Mouse (Mus musculus) left cerebral cortex, adult 11 months (tissue): Measurements from ENCODE around the gene Gm10436.
"Not testable (repeated sequence)": the region's sequence is repeated elsewhere in the genome, so short reads cannot be mapped to it uniquely, and the experiment has no call there.

ENCODE experiments used
- DNase-seq: peaks from one replicate; pipeline ENCODE4 v3.0.0; 2022; ENCODE audit warnings: low spot score

Gene Gm10436

DNA sequence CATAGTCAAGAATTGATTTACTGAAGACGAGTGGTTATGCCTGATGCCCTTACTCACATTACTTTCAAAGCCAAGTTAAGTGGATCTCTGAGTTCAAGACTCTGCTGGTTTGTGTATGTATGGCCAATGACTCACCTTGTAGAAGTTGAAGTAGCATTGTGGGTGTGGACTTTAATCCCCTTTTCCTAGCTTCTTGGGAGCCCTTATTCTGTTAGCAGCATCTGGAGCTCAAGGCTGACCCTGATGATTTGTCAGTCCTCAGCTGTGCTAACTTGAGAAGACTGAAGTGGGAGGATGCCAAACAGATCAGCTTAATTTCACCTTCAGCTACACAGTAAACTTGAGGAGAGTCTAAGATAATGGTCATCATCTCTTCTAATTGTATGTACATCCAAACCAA, at the start of gene Gm10436:
Gm10436 (minus strand) TSS at position 101 of the 400 bp plus-strand sequence.
- DNase-seq, result not testable (repeated sequence)

DNA sequence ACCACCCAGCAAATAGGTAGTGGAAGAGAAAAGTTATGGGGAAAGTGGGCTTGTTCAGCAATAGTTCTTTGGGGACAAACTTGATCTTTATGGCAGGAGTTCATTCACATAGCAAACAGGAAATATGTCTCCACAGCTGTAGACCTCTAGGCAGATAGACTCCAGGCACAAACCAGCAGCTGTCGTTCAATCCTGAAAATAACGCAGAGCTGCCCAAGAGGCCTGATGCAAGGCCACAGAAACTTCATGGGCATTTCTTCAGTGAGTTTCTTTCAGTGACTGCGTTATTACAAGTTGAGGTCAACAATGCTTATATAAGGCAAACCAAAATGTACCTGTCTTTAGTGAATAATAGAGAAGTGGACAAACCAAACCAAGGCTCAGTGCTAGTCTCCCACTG, 37.5 kb upstream of the Gm10436 start:
- DNase-seq, result no peak

DNA sequence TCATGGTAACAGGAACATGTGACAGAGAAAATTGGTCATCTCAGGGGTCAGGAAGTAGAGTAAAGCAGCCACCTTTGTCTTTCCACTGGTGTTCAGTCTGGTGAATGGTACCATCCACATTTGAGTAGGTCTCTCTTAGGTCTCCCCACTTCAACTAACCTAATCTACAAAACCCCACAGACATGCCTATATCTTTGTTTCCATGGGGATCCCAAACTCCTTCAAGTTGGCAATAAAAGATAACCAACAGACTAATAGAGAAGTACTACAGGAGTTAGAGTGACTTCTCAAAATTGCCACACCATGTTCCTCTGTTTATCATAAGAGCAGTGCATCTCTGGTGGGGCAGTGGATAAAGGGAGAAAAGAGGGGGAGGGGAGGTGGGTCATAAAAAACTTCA, 36.2 kb upstream of the Gm10436 start:
- DNase-seq, result not testable (repeated sequence)

DNA sequence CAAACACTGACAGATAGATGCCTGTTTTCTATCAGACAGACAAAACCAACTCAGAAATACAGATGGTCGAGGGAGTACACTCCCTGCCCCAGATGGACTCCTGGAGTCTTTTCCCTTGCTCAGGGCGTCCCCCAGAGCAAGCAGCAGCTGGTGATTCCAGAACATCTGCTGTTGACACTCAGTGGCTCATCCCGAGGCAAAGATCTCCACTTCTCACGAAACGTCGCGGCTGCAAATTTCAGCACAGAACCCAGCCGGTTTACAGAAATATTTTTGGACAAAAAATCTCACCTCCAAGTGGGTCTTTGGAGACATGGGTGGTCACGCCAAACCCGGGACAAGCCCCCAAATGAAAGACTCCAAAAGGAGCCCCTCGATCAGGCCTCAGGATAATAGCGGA, 32.7 kb upstream of the Gm10436 start:
- DNase-seq, result no peak

DNA sequence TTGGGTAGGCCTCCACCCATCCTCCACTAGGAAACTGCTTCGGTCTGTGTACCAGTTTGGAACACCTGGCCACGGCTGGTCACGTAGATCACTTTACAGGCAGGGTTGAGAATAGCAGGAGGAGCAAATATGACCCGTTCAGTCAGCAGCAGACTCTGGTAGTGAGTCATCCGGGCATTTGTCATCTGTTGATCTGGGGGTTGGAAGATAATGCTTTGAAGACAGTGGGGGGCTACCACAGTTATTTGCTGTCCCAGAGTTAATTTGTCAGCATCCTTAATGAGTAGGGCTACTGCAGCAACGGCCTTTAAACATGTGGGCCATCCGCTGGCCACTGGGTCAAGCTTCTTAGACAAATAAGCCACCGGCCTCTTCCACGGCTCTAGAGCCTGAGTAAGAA, 29.6 kb upstream of the Gm10436 start:
- not testable (repeated sequence) for DNase-seq

DNA sequence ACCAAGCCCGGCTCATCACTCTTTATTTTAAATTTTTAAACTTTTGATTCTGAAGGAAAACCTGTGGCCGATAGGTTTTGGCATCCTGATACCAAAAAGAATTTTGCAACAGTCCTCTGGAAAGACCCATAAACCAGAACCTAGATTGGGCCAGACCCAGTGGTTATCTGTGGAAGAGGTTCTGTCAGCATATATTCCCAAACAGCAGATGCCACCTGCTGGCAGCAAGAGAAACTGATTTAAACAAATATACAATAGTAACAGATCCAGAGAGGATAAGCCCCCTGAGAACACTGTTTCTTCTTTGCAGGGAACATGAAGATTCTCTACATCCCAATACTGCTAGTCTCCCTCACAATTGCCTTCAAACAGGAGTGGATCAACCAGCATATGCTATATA, 20.9 kb upstream of the Gm10436 start:
- DNase-seq, result no peak
